Mouse (Mus musculus): Measurements from ENCODE around the gene Rgs12.

Rgs12 gene

GRCm38 (mm10) chr5:34931516-34932457 lies 17.5 kb upstream of the Rgs12 start:
- DNase-seq (ENCODE audit: low spot score): no peak

DNA sequence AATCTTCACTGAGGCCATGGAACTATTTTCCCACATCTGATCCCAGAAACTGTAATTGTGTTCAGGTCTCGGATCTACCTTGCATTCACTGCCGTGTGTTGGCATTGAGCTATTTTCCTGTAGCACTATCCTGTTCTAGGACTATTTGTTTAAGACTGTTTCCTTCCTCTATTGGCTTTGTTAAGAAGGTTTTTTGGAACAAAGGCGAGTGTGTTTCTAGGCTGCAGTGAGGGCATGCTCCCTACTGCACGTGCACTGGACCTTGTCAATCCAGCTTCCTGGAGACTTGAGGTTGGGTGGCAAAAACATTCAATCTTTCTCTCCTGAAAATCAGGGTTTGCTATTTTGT lies 16.8 kb upstream of the Rgs12 start:
- DNase-seq (ENCODE audit: low spot score): no peak

DNA sequence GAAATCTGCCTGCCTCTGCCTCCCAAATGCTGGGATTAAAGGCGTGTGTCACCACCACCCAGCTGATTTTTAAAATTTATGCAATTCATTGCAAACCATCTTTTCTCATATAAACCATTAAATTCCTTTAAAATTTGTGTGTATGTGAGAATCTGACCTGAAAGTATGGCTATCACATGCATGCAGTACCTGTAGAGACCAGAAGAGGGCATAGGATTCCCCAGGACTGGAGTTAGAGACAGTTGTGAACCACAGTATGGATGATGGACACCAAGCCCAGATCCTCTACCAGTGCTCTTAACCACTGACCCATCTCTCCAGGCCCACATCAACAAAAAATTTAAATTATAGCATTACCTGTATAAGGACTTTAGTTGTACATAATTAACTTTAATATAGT lies 15.8 kb upstream of the Rgs12 start:
- DNase-seq (ENCODE audit: low spot score): no peak

DNA sequence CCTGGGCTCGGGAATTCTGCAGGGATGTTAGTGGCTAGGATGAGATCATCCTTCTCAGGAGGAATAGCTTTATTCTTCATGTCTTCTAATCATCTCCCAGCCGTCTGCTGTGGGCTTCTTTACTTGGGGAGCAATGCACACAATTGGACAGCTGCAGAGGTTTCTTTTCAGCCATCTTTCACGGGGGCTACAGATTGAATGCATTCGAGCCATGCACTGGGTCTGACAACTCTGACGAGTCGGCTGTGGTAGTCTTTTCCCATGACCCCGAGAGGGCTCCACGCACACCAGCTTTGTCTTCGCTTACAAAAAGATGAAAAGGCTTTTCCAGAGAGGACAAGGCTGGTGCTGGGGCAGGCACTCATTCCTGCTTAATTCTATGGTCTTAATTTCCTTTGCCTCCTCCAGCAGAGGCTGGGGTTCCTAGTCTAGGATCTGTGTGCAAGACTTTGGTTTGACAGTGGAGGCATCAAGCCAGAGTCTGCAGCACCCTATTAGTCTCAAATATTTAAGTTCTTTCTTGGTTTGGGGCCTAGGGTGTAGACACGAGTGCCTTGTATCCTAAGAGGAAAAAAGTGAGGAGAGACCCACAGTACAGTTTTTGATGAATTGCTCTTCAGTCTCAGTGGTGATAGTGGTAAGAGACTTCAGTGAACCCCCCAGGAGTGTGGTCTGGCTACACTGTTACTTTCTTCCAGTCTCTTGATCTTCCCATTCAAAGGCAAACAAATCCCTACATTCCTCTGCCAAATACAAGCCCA lies 7.4 kb upstream of the Rgs12 start:
- no peak for DNase-seq (ENCODE audit: low spot score)

GRCm38 (mm10) chr5:34943428-34943827 lies 5.8 kb upstream of the Rgs12 start:
- no peak for DNase-seq (ENCODE audit: low spot score)

DNA sequence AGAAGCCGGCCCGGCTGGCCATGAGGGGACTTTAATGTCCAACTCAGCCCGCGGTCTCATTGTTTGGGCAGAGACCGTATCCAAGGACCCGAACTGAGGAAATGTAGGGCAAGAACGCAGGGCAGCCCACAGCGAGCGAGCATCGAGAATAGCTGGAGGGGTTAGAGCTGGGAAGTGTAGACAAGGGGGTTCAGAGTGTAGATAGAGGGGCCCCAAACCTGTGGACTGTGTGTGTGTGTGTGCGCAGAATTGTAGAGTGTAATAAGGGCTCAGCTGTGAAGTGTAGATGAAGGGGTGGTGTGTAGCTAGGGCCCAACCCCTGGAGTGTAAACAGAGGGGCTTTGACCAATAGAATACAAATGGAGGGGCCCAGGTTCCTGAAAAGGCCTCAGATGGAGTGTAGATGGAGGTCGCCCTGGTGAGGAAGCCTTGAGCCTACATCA lies 545 bp downstream of the Rgs12 start:
- DNase-seq (ENCODE audit: low spot score): no peak

DNA sequence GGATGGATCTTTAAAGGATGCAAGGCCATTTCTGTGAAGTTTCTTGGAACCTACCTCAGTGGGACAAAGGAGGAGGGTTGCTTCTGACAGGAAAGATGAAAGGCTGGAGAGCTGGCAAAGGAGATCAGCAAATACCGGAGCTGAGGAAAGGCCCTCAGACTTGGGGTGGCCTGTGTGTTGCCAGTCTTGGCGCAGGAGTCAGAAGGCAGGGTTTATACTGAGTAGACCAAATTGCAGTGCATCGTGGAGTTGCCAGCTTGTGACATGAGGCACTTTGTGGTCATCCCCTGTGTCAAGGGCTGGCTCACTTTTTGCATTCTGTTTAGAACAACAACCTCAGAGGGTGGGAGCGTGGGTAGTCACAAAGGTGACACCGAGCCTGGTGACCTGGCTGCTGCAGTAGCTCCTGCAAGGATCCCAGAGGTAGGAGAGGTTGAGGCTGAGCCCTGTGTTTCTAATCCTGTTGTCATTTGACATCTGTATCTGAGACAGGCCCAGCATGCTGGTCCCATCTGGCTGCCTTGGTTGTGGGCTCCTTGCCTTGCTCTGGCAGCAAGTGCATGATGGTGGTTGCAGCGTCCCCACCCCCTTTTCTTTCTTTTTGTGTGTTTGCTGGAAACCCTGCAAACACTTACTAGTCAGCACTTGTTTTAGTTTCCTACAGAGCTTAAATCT lies 1.4 kb downstream of the Rgs12 start:
- peak; percentile 12 for DNase-seq (ENCODE audit: low spot score)

GRCm38 (mm10) chr5:34951161-34951834 lies 2.1 kb downstream of the Rgs12 start:
- peak; percentile 18 for DNase-seq (ENCODE audit: low spot score)

GRCm38 (mm10) chr5:34954508-34954907 lies 5.3 kb downstream of the Rgs12 start:
- DNase-seq (ENCODE audit: low spot score): no peak

DNA sequence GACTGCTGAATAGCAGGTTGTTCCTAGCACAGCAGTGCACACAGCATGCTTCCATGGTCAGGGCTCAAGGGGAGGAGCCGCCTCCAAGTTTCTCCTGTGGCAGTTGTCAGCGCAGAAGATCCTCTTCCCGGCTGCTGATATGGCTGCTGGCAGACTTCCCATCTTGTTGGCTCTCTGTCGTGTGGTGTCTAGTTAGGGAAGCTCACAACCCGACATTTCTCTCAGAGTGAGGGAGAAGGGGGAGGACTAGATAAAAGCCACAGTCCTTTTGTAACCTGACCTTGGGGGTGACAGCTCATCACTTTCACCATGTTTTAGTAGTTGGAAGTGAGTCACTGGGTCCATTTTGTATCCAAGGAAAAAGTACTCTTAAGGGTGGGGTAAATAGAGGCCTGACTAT lies 6.4 kb downstream of the Rgs12 start:
- no peak for DNase-seq (ENCODE audit: low spot score)

GRCm38 (mm10) chr5:34956151-34956550 lies 6.9 kb downstream of the Rgs12 start:
- DNase-seq (ENCODE audit: low spot score): no peak

- peak; percentile 33 for DNase-seq (ENCODE audit: low spot score)
These were observed 7.8 kb downstream of the Rgs12 start for GRCm38 (mm10) chr5:34957015-34957414.

DNA sequence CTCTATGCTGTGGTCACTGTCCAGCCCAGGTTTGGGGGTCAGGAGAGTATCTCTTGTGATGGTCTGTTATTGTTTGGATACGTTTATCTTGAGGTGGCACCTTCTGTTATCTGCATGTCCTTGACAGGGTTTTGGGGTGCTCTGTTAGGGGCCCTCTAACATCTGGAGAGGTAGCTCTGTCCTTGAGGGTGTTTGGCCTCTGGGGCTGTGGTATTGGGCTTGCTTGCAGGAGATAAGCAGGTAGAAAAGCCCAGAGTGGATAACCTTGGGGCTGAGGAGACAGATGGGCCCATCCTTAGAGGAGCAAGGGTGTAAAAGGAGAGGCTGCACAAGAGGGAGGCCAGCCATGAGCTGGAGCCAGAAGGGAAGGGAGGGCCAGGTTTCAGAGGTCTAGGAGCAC lies 10.8 kb downstream of the Rgs12 start:
- no peak for DNase-seq (ENCODE audit: low spot score)

DNA sequence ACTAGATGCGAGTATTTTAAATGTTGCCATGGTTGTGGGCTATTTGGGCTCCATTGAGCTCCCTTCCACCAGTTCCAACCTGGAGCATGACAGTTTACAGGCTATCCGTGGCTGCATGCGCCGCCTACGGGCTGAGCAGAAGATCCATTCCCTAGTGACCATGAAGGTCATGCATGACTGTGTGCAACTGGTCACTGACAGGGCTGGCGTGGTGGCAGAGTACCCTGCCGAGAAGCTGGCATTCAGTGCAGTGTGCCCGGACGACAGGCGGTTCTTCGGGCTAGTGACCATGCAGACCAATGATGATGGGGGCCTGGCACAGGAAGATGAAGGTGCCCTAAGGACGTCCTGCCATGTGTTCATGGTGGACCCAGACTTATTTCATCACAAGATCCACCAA lies 16.3 kb downstream of the Rgs12 start:
- DNase-seq (ENCODE audit: low spot score): no peak

GRCm38 (mm10) chr5:34968386-34968785 lies 19.1 kb downstream of the Rgs12 start:
- DNase-seq (ENCODE audit: low spot score): no peak

- no peak for DNase-seq (ENCODE audit: low spot score)
These were observed 23.2 kb downstream of the Rgs12 start for GRCm38 (mm10) chr5:34972471-34972870.

GRCm38 (mm10) chr5:34973560-34974317 lies 24.5 kb downstream of the Rgs12 start:
- no peak for DNase-seq (ENCODE audit: low spot score)

- no peak for DNase-seq (ENCODE audit: low spot score)
These were observed 25.7 kb downstream of the Rgs12 start for GRCm38 (mm10) chr5:34974773-34975443.

- no peak for DNase-seq (ENCODE audit: low spot score)
These were observed 27.5 kb downstream of the Rgs12 start for GRCm38 (mm10) chr5:34976540-34977292.

DNA sequence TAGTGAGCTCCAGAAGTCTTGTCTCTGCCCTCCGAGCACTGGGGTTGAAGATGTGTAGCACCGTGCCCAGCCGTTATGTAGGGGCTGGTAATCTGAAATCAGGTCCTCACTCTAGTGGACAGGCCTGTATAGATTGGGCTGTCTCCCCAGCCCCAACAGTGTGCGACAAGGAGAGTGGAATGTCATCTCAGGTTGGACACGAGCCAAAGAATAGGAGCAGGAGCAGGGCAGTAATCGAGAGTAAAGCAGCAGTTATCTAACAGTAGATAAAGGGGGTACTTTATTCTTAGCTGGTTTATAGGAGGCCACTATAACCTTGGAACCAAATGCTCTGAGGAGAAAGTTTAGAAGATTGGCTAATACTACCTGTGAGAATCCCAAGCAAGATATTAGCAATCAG lies 30.9 kb downstream of the Rgs12 start:
- DNase-seq (ENCODE audit: low spot score): no peak

Data from layer of hippocampus, adult 11-12 months (tissue).